Mouse (Mus musculus) MN1 (cell line): ENCODE measurements at regions not wholly inside any gene's neighbourhood (a gene's known extent, or its start where the extent isn't known, plus 50 kb on each side); places are given as distances from the start of the nearest gene placed in this dataset.
"Not testable (repeated sequence)": the region's sequence is repeated elsewhere in the genome, so short reads cannot be mapped to it uniquely, and the experiment has no call there.

Experiments
- DNase-seq: peaks from one replicate; pipeline ENCODE4 v3.0.0-alpha.2; 2016; ENCODE audit warnings: low spot score

GRCm38 (mm10) chr19:51355701-51356100 lies 677.3 kb upstream of the Sorcs1 start:
- peak; percentile 16 for DNase-seq

- no peak for DNase-seq
Measured at GRCm38 (mm10) chr19:51340491-51340890, 662.0 kb upstream of the Sorcs1 start.

DNA sequence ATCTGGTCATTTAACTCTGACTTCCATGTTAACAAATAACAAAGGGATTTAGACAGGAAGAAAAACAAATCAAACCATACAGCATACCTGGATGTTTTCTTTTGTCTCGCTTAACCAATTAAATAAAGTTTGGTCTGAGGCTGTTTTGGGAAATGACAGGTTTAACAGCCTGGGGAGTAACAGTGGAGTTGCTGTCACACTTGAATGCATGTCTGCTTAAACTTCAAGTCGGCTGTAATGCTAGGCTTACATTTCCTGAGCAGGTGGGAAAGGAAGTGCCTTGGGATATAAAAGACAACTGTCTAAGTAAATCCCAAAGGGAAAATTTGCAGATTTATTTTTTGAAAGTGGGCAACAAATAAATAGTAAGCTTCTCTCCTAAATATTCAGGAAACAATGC lies 651.6 kb upstream of the Sorcs1 start:
- no peak for DNase-seq

DNA sequence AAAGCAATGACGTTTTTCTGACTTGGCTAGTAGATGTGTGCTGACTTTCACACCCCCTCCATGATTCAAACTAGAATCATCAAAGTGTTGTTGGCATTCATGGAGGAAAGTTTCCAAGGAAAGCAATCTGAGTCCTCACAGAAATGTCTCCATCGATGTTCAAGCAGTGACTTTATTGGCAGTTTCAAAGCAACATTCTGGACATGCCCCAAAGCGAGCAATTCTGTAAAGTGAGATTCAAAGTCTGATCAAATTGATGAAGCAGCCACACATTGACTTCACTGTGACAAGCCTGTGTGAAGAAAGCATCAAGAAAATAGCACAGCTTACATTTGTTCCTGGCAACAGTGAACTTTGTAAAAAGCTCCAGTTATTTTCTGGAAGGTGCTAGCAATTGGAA lies 625.3 kb upstream of the Sorcs1 start:
- DNase-seq = no peak

GRCm38 (mm10) chr19:51296631-51297030 lies 618.2 kb upstream of the Sorcs1 start:
- DNase-seq = not testable (repeated sequence)

DNA sequence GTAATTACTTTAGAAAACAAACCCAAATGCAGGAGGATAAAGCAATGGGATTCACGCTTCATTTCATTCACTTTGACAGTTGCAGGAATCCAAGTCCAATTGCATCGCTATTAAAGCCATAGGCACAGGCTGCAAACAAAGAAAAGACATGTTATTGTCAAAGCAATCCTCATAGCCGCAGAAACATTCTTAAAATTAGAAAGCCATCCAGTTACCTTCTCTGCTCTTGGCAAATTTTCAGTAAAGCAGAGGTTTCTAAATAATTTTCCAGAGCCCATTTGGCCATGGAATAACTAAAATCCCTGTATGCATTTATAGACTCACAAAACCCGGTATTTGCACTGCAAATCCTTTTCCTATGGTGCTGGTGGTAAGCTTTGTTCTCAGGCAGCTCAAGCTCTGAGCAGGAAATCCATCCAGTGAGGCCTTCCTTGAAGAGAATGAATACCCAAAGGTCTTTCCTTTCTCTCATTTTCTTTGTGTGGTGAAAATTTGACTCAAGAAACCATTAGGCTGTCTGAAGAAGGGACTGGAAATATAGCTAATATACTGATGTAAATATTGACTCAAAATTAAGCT lies 590.6 kb upstream of the Sorcs1 start:
- DNase-seq = peak; percentile 34

DNA sequence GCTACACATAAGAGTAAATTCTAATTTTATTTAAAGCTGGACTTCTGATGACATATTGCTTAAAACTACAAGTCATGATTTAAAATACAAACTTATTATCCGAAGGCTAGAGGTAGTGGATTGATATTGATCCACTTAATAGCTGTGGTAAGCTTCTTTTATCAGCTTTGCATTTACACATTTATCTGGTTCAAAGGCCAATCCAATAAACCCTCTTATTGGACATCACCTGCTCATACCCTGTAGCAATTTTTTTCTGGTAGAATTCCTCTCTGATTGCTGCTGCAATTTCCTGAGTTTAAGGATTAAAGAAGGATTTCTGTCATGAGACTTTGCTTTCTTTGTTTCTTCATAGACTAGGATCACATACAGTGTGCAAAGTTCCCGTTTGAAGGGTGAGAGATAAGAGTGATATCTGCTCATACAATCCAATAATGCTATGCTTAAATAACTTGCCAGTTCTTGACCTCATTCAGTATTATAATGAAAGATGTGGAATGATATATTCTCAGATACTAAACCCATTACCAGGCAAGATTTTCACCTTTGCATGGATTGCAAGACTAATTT lies 561.9 kb upstream of the Sorcs1 start:
- DNase-seq = no peak

- no peak for DNase-seq
Measured at GRCm38 (mm10) chr19:51238181-51238523, 559.7 kb upstream of the Sorcs1 start.

GRCm38 (mm10) chr19:51237509-51238180 lies 559.2 kb upstream of the Sorcs1 start:
- no peak for DNase-seq

GRCm38 (mm10) chr19:51232525-51232924 lies 554.1 kb upstream of the Sorcs1 start:
- DNase-seq = no peak

GRCm38 (mm10) chr19:51226932-51227331 lies 548.5 kb upstream of the Sorcs1 start:
- no peak for DNase-seq

GRCm38 (mm10) chr19:51201391-51201790 lies 522.9 kb upstream of the Sorcs1 start:
- DNase-seq = peak; percentile 27
